ENCODE assay signal across 37 mouse cellular contexts in genomic region chr9:64436121-64436520, GRCm38 (mm10). TPM values are rescaled to one million over a fixed set of nuclear protein-coding genes. Genes with fewer than 3 reads are reported as not detected.
"Had no signal": no experiment of that assay in that cellular context is flagged by ENCODE, and none has a peak within 500 bp of the region (broad histone marks: within the 10 kb centered on the region; RNA-seq: fewer than 3 reads in every experiment).

No protein-coding gene starts in this region.

- H3K27me3 ChIP-seq: heart, embryonic 12.5 days; heart, embryonic 13.5 days; heart, embryonic 15.5 days; hindbrain, embryonic 12.5 days; hindbrain, embryonic 13.5 days; hindbrain, embryonic 15.5 days; intestine, embryonic 15.5 days; kidney, embryonic 15.5 days had no signal

- DNase-seq: heart, postnatal 10 days; heart, postnatal 14 days; heart, postnatal 36 days; heart, postnatal 4 days; kidney, adult 11 months; kidney, adult 18-20 months; kidney, adult 2 months; kidney, adult 8-10 months; kidney, adult 9 months; kidney, postnatal 10 days; kidney, postnatal 14 days; kidney, postnatal 25 days; kidney, postnatal 36 days; kidney, postnatal 4 days; layer of hippocampus, adult 9-11 months; layer of hippocampus, postnatal 36 days had no signal

- H3K9ac ChIP-seq: heart, embryonic 12.5 days; heart, embryonic 13.5 days; heart, embryonic 15.5 days; hindbrain, embryonic 12.5 days; hindbrain, embryonic 13.5 days; hindbrain, embryonic 14.5 days; hindbrain, embryonic 15.5 days; intestine, embryonic 15.5 days; kidney, embryonic 15.5 days had no signal

- H3K36me3 ChIP-seq: heart, embryonic 10.5 days; heart, embryonic 12.5 days; heart, embryonic 13.5 days; heart, embryonic 15.5 days; hindbrain, embryonic 10.5 days; hindbrain, embryonic 12.5 days; hindbrain, embryonic 13.5 days; hindbrain, embryonic 15.5 days; intestine, embryonic 15.5 days; kidney, embryonic 15.5 days had no signal

- H3K27ac ChIP-seq: heart, embryonic 10.5 days; heart, embryonic 13.5 days; heart, embryonic 15.5 days; hindbrain, embryonic 10.5 days; hindbrain, embryonic 12.5 days; hindbrain, embryonic 13.5 days; hindbrain, embryonic 14.5 days; hindbrain, embryonic 15.5 days; hindbrain, postnatal 0 days; intestine, embryonic 15.5 days; kidney, embryonic 15.5 days; kidney, postnatal 0 days; layer of hippocampus, adult 2 months; left cerebral cortex, adult 2 months had no signal

- H3K4me1 ChIP-seq: heart, embryonic 10.5 days; heart, embryonic 12.5 days; heart, embryonic 13.5 days; heart, embryonic 15.5 days; hindbrain, embryonic 12.5 days; hindbrain, embryonic 13.5 days; hindbrain, embryonic 15.5 days; intestine, embryonic 15.5 days had no signal

- H3K4me3 ChIP-seq: heart, embryonic 10.5 days; heart, embryonic 12.5 days; heart, embryonic 13.5 days; heart, embryonic 15.5 days; hindbrain, embryonic 10.5 days; hindbrain, embryonic 12.5 days; hindbrain, embryonic 13.5 days; hindbrain, embryonic 15.5 days; intestine, embryonic 15.5 days; kidney, embryonic 15.5 days; layer of hippocampus, adult 2 months; left cerebral cortex, adult 2 months had no signal

- ATAC-seq: hindbrain, embryonic 16.5 days; hindbrain, postnatal 0 days; inflammation-experienced regulatory T-cells, adult 6 months; intestine, embryonic 15.5 days; intestine, embryonic 16.5 days; intestine, postnatal 0 days had no signal

- H3K4me2 ChIP-seq: heart, embryonic 11.5 days; heart, embryonic 12.5 days; heart, embryonic 13.5 days; heart, embryonic 15.5 days; hindbrain, embryonic 12.5 days; hindbrain, embryonic 13.5 days; hindbrain, embryonic 14.5 days; hindbrain, embryonic 15.5 days; intestine, embryonic 15.5 days; kidney, embryonic 15.5 days had no signal

- H3K9me3 ChIP-seq: heart, embryonic 10.5 days; heart, embryonic 12.5 days; heart, embryonic 15.5 days; hindbrain, embryonic 10.5 days; hindbrain, embryonic 12.5 days; hindbrain, embryonic 13.5 days; hindbrain, embryonic 15.5 days; intestine, embryonic 15.5 days had no signal

RNA-seq across cellular contexts. Expression of gene Megf11, which starts 50.7 kb away (rescaled TPM):
- total RNA-seq: hematopoietic stem cell, adult 5-6 weeks had no signal
